Mouse (Mus musculus) liver, adult 2 months (tissue): ENCODE measurements around the gene Ptprd. TPM values are rescaled to one million over a fixed set of nuclear protein-coding genes. Genes with fewer than 3 reads are reported as not detected.

ENCODE experiments used
- DNase-seq: peaks from one replicate; pipeline ENCODE4 v3.0.0-alpha.2; 2011; ENCODE audit warnings: low read depth, low spot score; ENCODE audit errors: extremely low read depth
- H3K27ac ChIP-seq: fragments of 200-500 bp; replicated peaks from 2 replicates; pipeline ENCODE4 v1.5.1; 2012; ENCODE audit warnings: low read depth, mild to moderate bottlenecking, control low read depth, inconsistent platforms, low read length; ENCODE audit not compliant: insufficient read depth
- H3K27me3 ChIP-seq: fragments of 200-500 bp; 2 replicates; pipeline ENCODE4 v1.6.1; 2012; ENCODE audit warnings: mild to moderate bottlenecking, moderate library complexity, low read length, inconsistent platforms; ENCODE audit not compliant: control insufficient read depth, insufficient read depth
- H3K36me3 ChIP-seq: fragments of 200-500 bp; 2 replicates; pipeline ENCODE4 v1.6.1; 2012; ENCODE audit warnings: low read length, inconsistent platforms; ENCODE audit not compliant: control insufficient read depth, insufficient read depth
- H3K4me1 ChIP-seq: fragments of 200-500 bp; 2 replicates; pipeline ENCODE4 v1.6.1; 2011; ENCODE audit warnings: low read length; ENCODE audit not compliant: control insufficient read depth, insufficient read depth
- H3K4me3 ChIP-seq: fragments of 200-500 bp; 2 replicates; pipeline ENCODE4 v1.5.1; 2011; ENCODE audit warnings: low read depth, mild to moderate bottlenecking, control low read depth, low read length, moderate library complexity; ENCODE audit not compliant: insufficient read depth
- H3K79me2 ChIP-seq: fragments of 200-500 bp; 2 replicates; pipeline ENCODE4 v1.6.1; 2012; ENCODE audit warnings: inconsistent platforms, mild to moderate bottlenecking, low read length, moderate library complexity; ENCODE audit not compliant: control insufficient read depth, insufficient read depth
- H3K9ac ChIP-seq: fragments of 200-500 bp; 2 replicates; pipeline ENCODE4 v1.6.1; 2012; ENCODE audit warnings: low read depth, mild to moderate bottlenecking, control low read depth, inconsistent platforms, low read length
- CTCF ChIP-seq: fragments of 200-500 bp; IDR thresholded peaks from 2 replicates; pipeline ENCODE4 v1.5.1; 2011; ENCODE audit warnings: low read depth, low read length, control low read depth
- POLR2A ChIP-seq: fragments of 200-500 bp; IDR thresholded peaks from 2 replicates; pipeline ENCODE4 v1.6.1; 2011; ENCODE audit warnings: low read length, control low read depth; ENCODE audit not compliant: insufficient read depth; ENCODE audit errors: extremely low read depth
- WGBS: fragments of 180-500 bp; shearing (Covaris S2); methylation state at CpG from one replicate; pipeline ENCODE4 v1.1.7; 2018; 5-methylcytosine and 5-hydroxymethylcytosine counted together
- polyA plus RNA-seq: library from polyadenylated mRNA; depleted of rRNA; stranded (reverse); fragments of >200 nt; gene quantifications from 2 replicates; pipeline ENCODE4 v1.2.3, GENCODE M21; 2012
- total RNA-seq: library from RNA; depleted of rRNA; stranded (reverse); fragments of >200 nt; gene quantifications from 2 replicates; pipeline ENCODE4 v1.2.3, GENCODE M21; 2014

The Ptprd gene
- total and polyA plus RNA-seq, 2 experiments = 15.4 to 127 TPM

- H3K4me3 ChIP-seq = no peak overlapping the region
- no peak overlapping the region for H3K27ac ChIP-seq
- DNase-seq = no peak
- H3K4me1 ChIP-seq = no peaks in the 10 kb centered on the region
- no peaks in the 10 kb centered on the region for H3K79me2 ChIP-seq
- no peaks in the 10 kb centered on the region for H3K36me3 ChIP-seq
- no peak for TF ChIP-seq CTCF
- TF ChIP-seq POLR2A = no peak
- no peak overlapping the region for H3K9ac ChIP-seq
- no peaks in the 10 kb centered on the region for H3K27me3 ChIP-seq
- 59% methylated on average over 4 of the region's 4 CpGs for WGBS
These were observed 1432.1 kb downstream of the Ptprd start for GRCm38 (mm10) chr4:76779558-76780124.

- DNase-seq = no peak
- H3K36me3 ChIP-seq = no peaks in the 10 kb centered on the region
- H3K4me3 ChIP-seq = no peak overlapping the region
- no peaks in the 10 kb centered on the region for H3K4me1 ChIP-seq
- no peak for TF ChIP-seq CTCF
- no peak overlapping the region for H3K9ac ChIP-seq
- 80% methylated on average over 3 of the region's 3 CpGs for WGBS
- no peaks in the 10 kb centered on the region for H3K79me2 ChIP-seq
- no peaks in the 10 kb centered on the region for H3K27me3 ChIP-seq
- H3K27ac ChIP-seq = no peak overlapping the region
These were observed 1444.8 kb downstream of the Ptprd start for GRCm38 (mm10) chr4:76766918-76767317.

- 80% methylated on average over 2 of the region's 2 CpGs for WGBS
- Histone ChIP-seq H3K27ac (no peak overlapping the region), H3K79me2 (no peaks in the 10 kb centered on the region), H3K27me3 (no peaks in the 10 kb centered on the region), H3K9ac (no peak overlapping the region), H3K4me3 (no peak overlapping the region), H3K4me1 (no peaks in the 10 kb centered on the region), H3K36me3 (no peaks in the 10 kb centered on the region)
- TF ChIP-seq CTCF (no peak), POLR2A (no peak)
- DNase-seq = no peak
These were observed 1445.3 kb downstream of the Ptprd start for GRCm38 (mm10) chr4:76766429-76766828.

GRCm38 (mm10) chr4:76750709-76751108 lies 1461.1 kb downstream of the Ptprd start:
- H3K79me2 ChIP-seq = no peaks in the 10 kb centered on the region
- H3K4me1 ChIP-seq = no peaks in the 10 kb centered on the region
- H3K27me3 ChIP-seq = peaks cover 2% of the 10 kb centered on the region; the same call in 1 of the 2 replicates
- WGBS = 48% methylated on average over 2 of the region's 2 CpGs
- H3K4me3 ChIP-seq = no peak overlapping the region
- peak; percentile 57 for DNase-seq
- H3K36me3 ChIP-seq = no peaks in the 10 kb centered on the region
- no peak overlapping the region for H3K27ac ChIP-seq
- TF ChIP-seq POLR2A (no peak), CTCF (no peak)
- no peak overlapping the region for H3K9ac ChIP-seq

- no peaks in the 10 kb centered on the region for H3K79me2 ChIP-seq
- TF ChIP-seq POLR2A (no peak), CTCF (no peak)
- no peaks in the 10 kb centered on the region for H3K27me3 ChIP-seq
- no peak overlapping the region for H3K27ac ChIP-seq
- 46% methylated on average over 1 of the region's 1 CpGs for WGBS
- no peaks in the 10 kb centered on the region for H3K36me3 ChIP-seq
- H3K4me3 ChIP-seq = no peak overlapping the region
- H3K9ac ChIP-seq = no peak overlapping the region
- no peak for DNase-seq
- no peaks in the 10 kb centered on the region for H3K4me1 ChIP-seq
These were observed 1475.9 kb downstream of the Ptprd start for GRCm38 (mm10) chr4:76735831-76736230.

- H3K4me1 ChIP-seq = no peaks in the 10 kb centered on the region
- no peaks in the 10 kb centered on the region for H3K36me3 ChIP-seq
- no peak overlapping the region for H3K4me3 ChIP-seq
- no peak overlapping the region for H3K9ac ChIP-seq
- no peak overlapping the region for H3K27ac ChIP-seq
- no peaks in the 10 kb centered on the region for H3K27me3 ChIP-seq
- no peak for DNase-seq
- WGBS = 77% methylated on average over 3 of the region's 3 CpGs
- H3K79me2 ChIP-seq = no peaks in the 10 kb centered on the region
- no peak for TF ChIP-seq CTCF
- TF ChIP-seq POLR2A = no peak
These were observed 1536.0 kb downstream of the Ptprd start for GRCm38 (mm10) chr4:76675726-76676125.
